Mouse (Mus musculus) hindbrain, embryonic 12.5 days (tissue): ENCODE results near the gene Hmcn1. TPM values are rescaled to one million over a fixed set of nuclear protein-coding genes. Genes with fewer than 3 reads are reported as not detected.

Experiments used
- ATAC-seq: fragments of 200-750 bp; cut with Nextera tagmentation; 2 replicates; pipeline ENCODE4 v1.8.0; 2017; ENCODE audit warnings: moderate TSS enrichment; ENCODE audit not compliant: low FRiP score
- H3K27ac ChIP-seq: fragments of 300-500 bp; sonication (generic); 2 replicates; pipeline ENCODE4 v1.5.1; 2016; ENCODE audit warnings: mild to moderate bottlenecking
- H3K27me3 ChIP-seq: fragments of 300-500 bp; sonication (generic); 2 replicates; pipeline ENCODE4 v1.6.1; 2016; ENCODE audit warnings: mild to moderate bottlenecking
- H3K36me3 ChIP-seq: fragments of 300-500 bp; sonication (generic); 2 replicates; pipeline ENCODE4 v1.6.1; 2016; ENCODE audit warnings: mild to moderate bottlenecking
- H3K4me1 ChIP-seq: fragments of 300-500 bp; sonication (generic); 2 replicates; pipeline ENCODE4 v1.6.1; 2016
- H3K4me2 ChIP-seq: fragments of 300-500 bp; sonication (generic); replicated peaks from 2 replicates; pipeline ENCODE4 v1.6.1; 2016; ENCODE audit warnings: mild to moderate bottlenecking
- H3K4me3 ChIP-seq: fragments of 300-500 bp; sonication (generic); 2 replicates; pipeline ENCODE4 v1.5.1; 2016; ENCODE audit warnings: mild to moderate bottlenecking
- H3K9ac ChIP-seq: fragments of 300-500 bp; sonication (generic); 2 replicates; pipeline ENCODE4 v1.6.1; 2016; ENCODE audit warnings: mild to moderate bottlenecking, moderate library complexity
- H3K9me3 ChIP-seq: fragments of 300-500 bp; sonication (generic); replicated peaks from 2 replicates; pipeline ENCODE4 v1.6.1; 2016; ENCODE audit warnings: mild to moderate bottlenecking
- WGBS: fragments of 180-500 bp; shearing (Covaris S2); methylation state at CpG from one replicate; pipeline ENCODE4 v1.1.7; 2016; 5-methylcytosine and 5-hydroxymethylcytosine counted together
- polyA plus RNA-seq: library from polyadenylated mRNA; unstranded; fragments of >200 nt; fragmentation: Nextera tagmentation; extraction: Ambion mirVana; gene quantifications from 2 replicates; pipeline ENCODE4 v1.2.1, GENCODE M21; 2016

Gene Hmcn1
- polyA plus RNA-seq, 1 experiment from 2014 or later = 14.0 TPM

DNA sequence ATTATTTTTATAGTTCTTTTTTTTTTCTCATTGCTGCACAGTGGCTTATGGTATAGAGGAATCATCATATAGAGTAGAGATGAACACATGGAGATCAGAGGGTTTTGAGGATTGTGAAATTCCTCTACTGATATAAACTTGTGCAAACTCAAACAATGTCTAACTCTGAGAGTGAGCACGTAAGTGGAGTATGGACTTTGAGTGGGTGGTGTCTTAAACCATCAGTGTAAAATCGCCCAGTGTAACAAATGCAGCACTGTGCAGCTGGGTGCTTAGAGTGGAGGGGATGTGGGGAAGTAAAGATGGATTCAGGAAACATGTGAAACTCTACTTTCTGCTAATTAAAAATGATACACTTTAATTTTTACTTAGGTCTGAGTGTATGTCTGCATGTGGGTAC is 408.8 kb downstream of the Hmcn1 start:
- H3K36me3 ChIP-seq = no peaks in the 10 kb centered on the region
- no peak overlapping the region for H3K4me3 ChIP-seq
- H3K27me3 ChIP-seq = peaks cover 48% of the 10 kb centered on the region
- H3K4me2 ChIP-seq = no peak overlapping the region
- no peak overlapping the region for H3K27ac ChIP-seq
- 88% methylated on average over 2 of the region's 2 CpGs for WGBS
- ATAC-seq = no peak
- H3K9me3 ChIP-seq = no peaks in the 10 kb centered on the region
- no peak overlapping the region for H3K9ac ChIP-seq
- peaks cover 5% of the 10 kb centered on the region for H3K4me1 ChIP-seq

DNA sequence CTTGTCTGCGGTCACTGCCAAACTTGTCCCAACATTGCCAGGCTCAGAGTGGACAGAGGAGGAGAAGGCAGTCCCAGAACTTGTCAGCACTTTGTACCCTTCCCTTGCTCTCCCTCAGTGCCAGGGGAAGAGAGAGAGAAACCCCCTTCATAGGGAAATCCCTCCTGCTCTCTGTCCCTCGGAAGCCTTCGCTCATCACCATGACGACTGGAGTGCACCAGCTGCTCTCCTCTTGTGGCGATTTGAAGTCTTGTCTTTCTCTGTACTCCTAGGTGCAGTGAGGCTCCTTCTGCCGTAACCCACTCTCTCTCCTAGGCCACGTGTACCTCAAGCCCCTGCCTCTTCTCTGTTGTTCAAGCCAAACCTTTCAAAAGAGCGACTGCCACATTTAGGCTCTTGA is 409.5 kb downstream of the Hmcn1 start:
- H3K36me3 ChIP-seq = no peaks in the 10 kb centered on the region
- WGBS = 34% methylated on average over 8 of the region's 8 CpGs
- H3K9me3 ChIP-seq = no peaks in the 10 kb centered on the region
- H3K9ac ChIP-seq = no peak overlapping the region
- H3K4me1 ChIP-seq = peaks cover 5% of the 10 kb centered on the region
- peak; percentile 65 for ATAC-seq
- H3K27ac ChIP-seq = no peak overlapping the region
- no peak overlapping the region for H3K4me2 ChIP-seq
- no peak overlapping the region for H3K4me3 ChIP-seq
- peaks cover 48% of the 10 kb centered on the region for H3K27me3 ChIP-seq

DNA sequence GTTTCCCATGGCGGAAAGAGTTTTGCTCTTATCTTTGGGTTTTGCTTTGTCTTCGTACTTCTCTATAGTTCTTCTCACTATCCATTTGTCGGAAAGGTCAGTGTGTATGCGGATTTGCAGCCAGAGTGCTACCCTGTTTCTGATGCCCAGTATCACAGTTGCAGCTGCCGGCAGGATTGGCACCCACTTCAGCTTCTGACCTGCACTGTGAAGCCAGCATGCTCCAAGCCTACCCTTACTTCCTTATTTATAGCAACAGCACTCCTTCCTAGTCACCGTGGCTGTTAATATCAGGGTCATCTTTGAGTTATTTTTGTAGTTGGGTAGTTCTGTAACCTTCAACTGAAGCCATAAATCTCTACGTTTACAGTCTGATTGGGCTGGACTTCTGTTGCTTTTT is 412.7 kb downstream of the Hmcn1 start:
- 94% methylated on average over 7 of the region's 7 CpGs for WGBS
- no peak overlapping the region for H3K4me3 ChIP-seq

DNA sequence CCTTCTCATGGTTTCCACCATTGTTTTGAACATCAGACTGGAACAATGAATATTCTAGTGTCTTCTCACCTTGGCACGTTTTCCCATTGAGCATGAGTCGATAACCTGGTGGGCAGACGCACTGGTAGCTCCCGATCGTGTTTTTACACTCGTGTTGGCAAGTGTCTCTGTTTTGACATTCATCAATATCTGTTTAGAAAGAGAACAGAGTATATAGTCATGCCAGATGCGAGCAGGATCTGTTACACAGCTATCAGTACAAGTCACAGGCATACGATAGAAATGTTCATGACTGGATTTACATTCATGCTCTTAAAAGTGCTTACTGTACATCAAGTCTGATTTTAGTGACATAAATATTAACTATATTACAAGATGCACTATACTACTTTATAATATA is 419.8 kb downstream of the Hmcn1 start:
- Histone ChIP-seq H3K4me1 (no peaks in the 10 kb centered on the region), H3K36me3 (no peaks in the 10 kb centered on the region), H3K4me2 (no peak overlapping the region), H3K27ac (no peak overlapping the region), H3K9ac (no peak overlapping the region), H3K27me3 (peaks cover 13% of the 10 kb centered on the region), H3K9me3 (no peaks in the 10 kb centered on the region), H3K4me3 (no peak overlapping the region)
- 94% methylated on average over 8 of the region's 8 CpGs for WGBS
- no peak for ATAC-seq

More for the DNA sequence above, 412.7 kb downstream of the Hmcn1 start:
- Histone ChIP-seq H3K27ac (no peak overlapping the region), H3K9ac (no peak overlapping the region), H3K4me1 (peaks cover 5% of the 10 kb centered on the region), H3K36me3 (no peaks in the 10 kb centered on the region), H3K4me2 (no peak overlapping the region), H3K9me3 (no peaks in the 10 kb centered on the region), H3K27me3 (peaks cover 43% of the 10 kb centered on the region)
- ATAC-seq = no peak

DNA sequence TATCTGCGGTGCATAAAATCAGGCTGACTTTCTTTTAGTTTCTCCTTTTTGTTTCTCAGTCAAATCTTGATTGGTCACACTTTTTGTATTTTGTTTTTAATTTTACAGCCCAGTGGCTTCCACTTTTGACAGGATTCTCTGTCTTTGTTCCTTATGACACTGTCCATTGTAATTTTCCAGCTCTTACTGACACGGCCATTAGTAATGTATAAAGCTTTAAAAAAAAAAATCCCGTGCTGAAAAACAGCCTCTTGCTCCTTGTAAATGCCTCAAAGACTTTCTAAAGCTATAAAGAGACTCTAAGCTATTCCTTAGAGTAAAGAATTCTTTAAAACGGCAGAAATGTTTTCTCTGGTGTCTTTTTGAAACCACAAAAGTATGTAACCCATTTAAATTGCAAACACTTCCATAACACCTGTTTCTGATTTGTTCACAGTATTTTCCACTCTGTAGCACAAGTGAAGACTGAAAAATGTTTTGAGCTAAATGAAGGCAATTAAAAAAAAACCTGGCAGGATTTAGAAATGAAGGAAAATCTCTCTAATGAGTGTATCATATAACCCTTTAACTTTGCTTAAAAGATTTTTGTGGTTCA is 422.6 kb downstream of the Hmcn1 start:
- Histone ChIP-seq H3K9me3 (no peaks in the 10 kb centered on the region), H3K4me2 (no peak overlapping the region), H3K4me3 (no peak overlapping the region), H3K9ac (no peak overlapping the region), H3K27ac (no peak overlapping the region), H3K4me1 (no peaks in the 10 kb centered on the region), H3K36me3 (no peaks in the 10 kb centered on the region), H3K27me3 (peaks cover 12% of the 10 kb centered on the region)
- WGBS = 14% methylated on average over 4 of the region's 4 CpGs
- peak; percentile 67; the same call in 1 of the 2 replicates for ATAC-seq

DNA sequence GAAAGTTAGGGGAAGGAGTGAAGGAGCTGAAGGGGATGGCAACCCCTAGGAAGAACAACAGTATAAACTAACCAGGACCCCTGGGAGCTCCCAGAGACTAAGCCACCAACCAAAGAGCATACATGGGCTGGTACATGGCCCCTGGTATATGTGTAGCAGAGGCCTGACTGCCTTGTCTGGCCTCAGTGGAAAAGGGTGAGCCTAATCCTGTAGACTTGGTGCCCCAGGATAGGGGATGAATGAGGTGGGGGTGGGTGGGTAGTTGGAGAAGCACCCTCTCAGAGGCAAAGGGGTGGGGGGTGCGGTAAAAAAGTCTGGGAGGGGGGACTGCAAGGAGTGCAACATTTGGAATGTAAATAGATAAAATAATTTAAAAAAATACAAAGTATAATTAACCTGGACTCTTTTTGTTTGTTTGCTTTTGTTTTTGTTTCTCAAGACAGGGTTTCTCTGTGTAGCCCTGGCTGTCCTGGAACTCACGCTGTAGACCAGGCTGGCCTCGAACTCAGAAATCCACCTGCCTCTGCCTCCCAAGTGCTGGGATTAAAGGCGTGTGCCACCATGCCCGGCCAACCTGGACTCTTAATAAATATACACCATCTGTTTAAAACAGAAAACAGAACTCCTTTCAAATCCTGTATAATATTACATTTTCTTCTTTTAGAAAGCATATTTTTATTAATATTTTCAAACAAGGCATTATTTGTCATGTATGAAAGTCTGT is 423.3 kb downstream of the Hmcn1 start:
- Histone ChIP-seq H3K9ac (no peak overlapping the region), H3K27me3 (peaks cover 9% of the 10 kb centered on the region), H3K4me1 (no peaks in the 10 kb centered on the region), H3K9me3 (no peaks in the 10 kb centered on the region), H3K36me3 (no peaks in the 10 kb centered on the region), H3K4me3 (no peak overlapping the region), H3K4me2 (no peak overlapping the region), H3K27ac (no peak overlapping the region)
- 65% methylated on average over 5 of the region's 5 CpGs for WGBS
- peak; percentile 67; the same call in 1 of the 2 replicates for ATAC-seq

DNA sequence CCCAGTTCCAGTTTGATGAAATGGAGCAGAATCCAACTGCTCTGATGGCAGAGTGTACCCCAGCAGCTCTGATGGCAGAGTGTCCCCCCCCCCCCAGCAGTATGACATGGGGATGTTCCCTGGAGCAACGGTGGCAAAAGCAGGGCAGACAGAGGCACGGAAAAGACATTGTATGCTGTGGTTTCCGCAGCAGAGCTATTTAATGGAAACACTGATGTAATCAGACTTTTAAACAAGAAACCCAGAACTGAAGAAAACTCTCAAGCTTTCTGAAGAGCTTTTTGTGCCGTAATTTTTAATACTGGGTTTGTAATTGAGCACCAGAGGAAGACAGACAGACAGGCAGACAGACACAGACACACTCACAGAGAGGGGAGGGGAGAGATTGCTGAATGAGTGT is 426.9 kb downstream of the Hmcn1 start:
- ATAC-seq = no peak
- Histone ChIP-seq H3K4me1 (no peaks in the 10 kb centered on the region), H3K9me3 (no peaks in the 10 kb centered on the region; the same call in 1 of the 2 replicates), H3K9ac (no peak overlapping the region), H3K36me3 (no peaks in the 10 kb centered on the region), H3K4me3 (no peak overlapping the region), H3K27ac (no peak overlapping the region), H3K27me3 (peaks cover 9% of the 10 kb centered on the region), H3K4me2 (no peak overlapping the region)
- 82% methylated on average over 4 of the region's 4 CpGs for WGBS

DNA sequence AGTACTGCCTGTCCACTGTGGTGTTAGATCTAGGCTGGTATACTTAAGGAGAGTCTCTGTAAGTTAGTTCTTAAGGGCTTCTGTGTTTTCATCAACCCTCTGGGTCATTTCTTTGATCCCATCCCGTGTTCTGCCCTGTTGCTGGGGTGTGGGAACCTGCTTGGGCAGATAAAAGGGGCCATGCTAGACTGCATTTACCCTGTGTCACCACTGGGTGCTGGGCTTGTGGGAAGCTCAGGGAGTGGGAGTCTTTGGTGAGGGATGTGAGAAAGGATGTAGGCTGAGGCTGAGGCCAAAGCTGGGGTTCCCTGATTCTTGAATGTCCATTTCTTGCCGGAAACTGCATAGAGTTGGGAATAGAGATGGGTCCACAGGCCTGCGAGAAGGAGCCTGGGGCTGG is 436.6 kb downstream of the Hmcn1 start:
- no peaks in the 10 kb centered on the region for H3K4me1 ChIP-seq
- H3K4me2 ChIP-seq = no peak overlapping the region
- H3K27me3 ChIP-seq = no peaks in the 10 kb centered on the region
- WGBS = 87% methylated on average over 3 of the region's 3 CpGs
- no peak overlapping the region for H3K27ac ChIP-seq
- no peaks in the 10 kb centered on the region for H3K36me3 ChIP-seq
- H3K4me3 ChIP-seq = no peak overlapping the region
- no peaks in the 10 kb centered on the region for H3K9me3 ChIP-seq
- ATAC-seq = no peak
- H3K9ac ChIP-seq = no peak overlapping the region

DNA sequence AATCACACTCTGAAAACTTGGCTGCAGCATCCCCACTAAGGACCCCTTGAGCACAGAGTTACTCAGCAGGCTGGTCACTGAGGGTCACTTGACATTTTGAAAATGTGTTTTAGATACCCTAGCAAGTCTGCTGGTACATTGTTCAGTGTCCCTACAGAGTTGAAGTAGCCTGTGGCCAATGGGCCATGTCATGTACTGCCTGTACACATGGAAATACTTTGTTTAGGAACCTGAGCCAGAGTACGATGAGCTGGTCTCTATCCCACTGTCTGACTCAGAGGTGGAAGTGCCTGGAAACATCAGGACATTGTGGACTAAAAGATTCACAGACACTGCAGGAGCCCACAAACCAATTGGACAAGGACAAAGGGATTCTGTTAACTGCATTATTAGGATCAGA is 441.8 kb downstream of the Hmcn1 start:
- Histone ChIP-seq H3K9ac (no peak overlapping the region), H3K36me3 (no peaks in the 10 kb centered on the region), H3K4me3 (no peak overlapping the region), H3K4me2 (no peak overlapping the region), H3K27me3 (no peaks in the 10 kb centered on the region), H3K4me1 (no peaks in the 10 kb centered on the region), H3K9me3 (no peaks in the 10 kb centered on the region), H3K27ac (no peak overlapping the region)
- WGBS = 71% methylated on average over 1 of the region's 1 CpGs
- no peak for ATAC-seq

DNA sequence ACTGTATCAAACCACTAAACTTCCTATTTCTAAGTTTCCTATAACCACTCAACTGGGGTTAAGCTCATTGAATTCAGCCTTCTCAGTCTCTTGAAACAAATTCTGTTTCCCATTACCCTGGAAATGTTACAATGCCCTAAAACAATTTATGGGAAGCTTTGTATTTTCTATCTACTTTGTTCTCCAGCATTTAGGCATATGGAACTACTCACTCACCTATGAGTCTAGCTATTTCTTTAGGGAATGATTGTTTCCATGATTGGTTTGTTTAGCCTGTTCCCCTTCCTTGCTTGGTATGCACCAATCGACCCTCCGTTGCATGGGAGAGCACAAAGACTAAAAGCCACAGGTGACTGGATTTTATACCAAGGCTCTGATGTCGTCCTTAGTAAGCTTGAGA is 446.8 kb downstream of the Hmcn1 start:
- no peak overlapping the region for H3K9ac ChIP-seq
- ATAC-seq = no peak
- no peaks in the 10 kb centered on the region for H3K36me3 ChIP-seq
- H3K4me2 ChIP-seq = no peak overlapping the region
- H3K27ac ChIP-seq = no peak overlapping the region
- no peaks in the 10 kb centered on the region for H3K4me1 ChIP-seq
- no peak overlapping the region for H3K4me3 ChIP-seq
- 79% methylated on average over 3 of the region's 3 CpGs for WGBS
- peaks cover 2% of the 10 kb centered on the region; the same call in 1 of the 2 replicates for H3K27me3 ChIP-seq
- H3K9me3 ChIP-seq = no peaks in the 10 kb centered on the region

DNA sequence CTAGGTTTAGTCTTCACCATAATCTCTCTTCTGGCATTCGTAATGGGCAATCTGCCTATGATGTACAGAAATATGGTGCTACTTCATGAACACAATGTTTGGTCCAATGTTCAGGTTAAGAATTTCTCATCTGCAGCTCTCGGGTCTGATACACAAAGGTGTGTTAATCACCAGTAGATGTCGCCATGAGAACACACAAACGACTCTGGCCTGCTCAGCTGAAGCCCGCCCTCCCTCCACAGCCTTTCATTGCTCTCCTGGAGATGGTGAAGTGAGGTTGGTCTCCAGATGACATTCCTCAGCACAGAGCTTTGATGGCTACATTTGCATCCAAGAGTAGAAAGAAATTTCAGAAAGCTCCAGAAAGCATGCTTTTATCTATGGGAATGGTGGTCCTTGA is 453.0 kb downstream of the Hmcn1 start:
- no peaks in the 10 kb centered on the region for H3K9me3 ChIP-seq
- no peak overlapping the region for H3K9ac ChIP-seq
- no peak overlapping the region for H3K4me3 ChIP-seq
- no peaks in the 10 kb centered on the region for H3K36me3 ChIP-seq
- no peak overlapping the region for H3K4me2 ChIP-seq
- H3K27me3 ChIP-seq = peaks cover 8% of the 10 kb centered on the region; the same call in 1 of the 2 replicates
- ATAC-seq = peak; percentile 95
- H3K27ac ChIP-seq = no peak overlapping the region
- WGBS = 11% methylated on average over 5 of the region's 5 CpGs
- H3K4me1 ChIP-seq = peaks cover 10% of the 10 kb centered on the region

DNA sequence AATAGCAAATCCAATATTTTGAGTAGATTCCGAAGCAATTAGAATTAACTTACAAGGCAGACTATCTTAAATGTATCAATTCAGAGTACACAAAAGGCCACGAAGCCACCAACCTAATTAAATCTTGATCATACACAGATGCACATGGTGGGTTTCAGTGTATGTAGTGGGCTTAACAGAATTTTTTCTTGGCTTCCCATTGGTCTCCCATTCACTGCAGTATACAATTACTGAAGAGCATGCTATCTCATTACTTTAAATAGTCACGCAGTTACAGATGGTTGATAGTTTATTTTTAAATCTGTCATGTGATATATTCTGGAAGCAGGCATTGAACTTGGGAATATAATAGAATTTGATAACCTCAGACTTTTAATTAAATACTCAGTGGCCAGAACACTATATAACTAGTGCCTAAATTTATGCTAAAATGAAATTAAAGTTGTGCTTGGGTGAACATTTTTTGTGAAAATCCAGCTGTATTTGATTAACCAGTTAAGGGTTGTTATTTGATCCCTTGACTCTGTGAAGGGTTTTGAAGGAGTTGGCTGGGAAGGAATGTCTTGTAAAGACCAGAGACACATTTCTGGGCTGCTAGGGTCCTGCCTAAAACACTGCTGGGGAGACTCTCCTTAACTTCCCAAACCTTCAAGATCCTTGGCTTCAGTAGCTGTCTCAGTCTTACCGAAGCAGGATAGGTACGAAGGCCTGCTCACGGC is 455.7 kb downstream of the Hmcn1 start:
- H3K4me1 ChIP-seq = peaks cover 11% of the 10 kb centered on the region
- no peaks in the 10 kb centered on the region for H3K9me3 ChIP-seq
- no peak overlapping the region for H3K9ac ChIP-seq
- no peak overlapping the region for H3K4me3 ChIP-seq
- no peak for ATAC-seq
- no peak overlapping the region for H3K27ac ChIP-seq
- no peak overlapping the region for H3K4me2 ChIP-seq
- peaks cover 8% of the 10 kb centered on the region; the same call in 1 of the 2 replicates for H3K27me3 ChIP-seq
- H3K36me3 ChIP-seq = no peaks in the 10 kb centered on the region
- WGBS = 76% methylated on average over 6 of the region's 6 CpGs
